Mouse (Mus musculus) heart, embryonic 16.5 days (tissue): ENCODE measurements around the gene Ptp4a2. TPM values are rescaled to one million over a fixed set of nuclear protein-coding genes. Genes with fewer than 3 reads are reported as not detected.
A peak's percentile ranks its signal among the peaks of the same experiment; 100 is the strongest.

Experiments used
- ATAC-seq: fragments of 200-750 bp; cut with Nextera tagmentation; replicated peaks from 2 replicates; pipeline ENCODE4 v1.8.0; 2017; ENCODE audit warnings: moderate number of reproducible peaks; ENCODE audit not compliant: insufficient read depth, low FRiP score; ENCODE audit errors: extremely low read depth
- H3K27ac ChIP-seq: fragments of 300-500 bp; sonication (generic); 2 replicates; pipeline ENCODE4 v1.5.1; 2014; ENCODE audit warnings: mild to moderate bottlenecking, low read length, control low read depth, moderate library complexity
- H3K27me3 ChIP-seq: fragments of 300-500 bp; sonication (generic); 2 replicates; pipeline ENCODE4 v1.6.1; 2014; ENCODE audit warnings: low read length, mixed read lengths; ENCODE audit not compliant: control insufficient read depth, insufficient read depth
- H3K36me3 ChIP-seq: fragments of 300-500 bp; sonication (generic); 2 replicates; pipeline ENCODE4 v1.6.1; 2014; ENCODE audit not compliant: control insufficient read depth, insufficient read depth
- H3K4me1 ChIP-seq: fragments of 300-500 bp; sonication (generic); 2 replicates; pipeline ENCODE4 v1.6.1; 2014; ENCODE audit warnings: low read length, mixed read lengths; ENCODE audit not compliant: control insufficient read depth, insufficient read depth
- H3K4me2 ChIP-seq: fragments of 300-500 bp; sonication (generic); 2 replicates; pipeline ENCODE4 v1.6.1; 2014; ENCODE audit warnings: low read depth, mild to moderate bottlenecking, control low read depth, low read length
- H3K4me3 ChIP-seq: fragments of 300-500 bp; sonication (generic); 2 replicates; pipeline ENCODE4 v1.5.1; 2014; ENCODE audit warnings: mild to moderate bottlenecking, control low read depth, low read length
- H3K9ac ChIP-seq: fragments of 300-500 bp; sonication (generic); 2 replicates; pipeline ENCODE4 v1.6.1; 2014; ENCODE audit warnings: low read length, control low read depth
- H3K9me3 ChIP-seq: fragments of 300-500 bp; sonication (generic); replicated peaks from 2 replicates; pipeline ENCODE4 v1.6.1; 2016; ENCODE audit warnings: low read length; ENCODE audit not compliant: control insufficient read depth
- WGBS: fragments of 180-500 bp; shearing (Covaris S2); extraction: QIAGEN DNeasy Blood & Tissue Kit; methylation state at CpG from one replicate; pipeline ENCODE4 v1.1.7; 2014; 5-methylcytosine and 5-hydroxymethylcytosine counted together
- polyA plus RNA-seq: library from polyadenylated mRNA; unstranded; fragments of >200 nt; fragmentation: Nextera tagmentation; extraction: Ambion mirVana; gene quantifications from 2 replicates; pipeline ENCODE4 v1.2.1, GENCODE M21; 2015

Ptp4a2 gene
- polyA plus RNA-seq, 1 experiment from 2014 or later = 352 TPM

DNA sequence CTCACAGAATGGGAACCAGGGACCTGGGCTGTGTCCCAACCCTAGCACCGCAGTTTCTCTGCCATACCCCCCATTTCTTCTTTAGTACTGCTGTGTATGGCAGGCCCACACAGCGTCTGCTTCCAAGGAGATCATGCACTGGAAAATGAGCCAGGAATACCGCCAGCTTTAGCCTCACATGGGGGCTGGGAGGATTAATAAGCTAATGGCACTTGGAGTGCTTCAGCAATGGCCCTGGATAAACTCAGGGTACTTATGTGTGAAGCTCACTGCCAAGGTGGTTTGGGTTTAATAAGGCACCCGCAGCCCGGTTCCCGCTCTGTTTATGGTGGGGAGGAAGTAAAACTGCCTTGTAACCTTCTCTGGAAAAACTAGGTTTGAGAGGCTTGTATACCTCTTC is 6.6 kb downstream of the Ptp4a2 start:
- ATAC-seq = no peak
- H3K4me1 ChIP-seq = peaks cover 30% of the 10 kb centered on the region
- H3K4me2 ChIP-seq = no peak overlapping the region
- H3K27ac ChIP-seq = peak overlapping the region; percentile 53
- peak overlapping the region; percentile 26; the same call in 1 of the 2 replicates for H3K9ac ChIP-seq
- WGBS = 47% methylated on average over 6 of the region's 6 CpGs
- H3K4me3 ChIP-seq = no peak overlapping the region
- no peaks in the 10 kb centered on the region for H3K36me3 ChIP-seq
- H3K9me3 ChIP-seq = no peaks in the 10 kb centered on the region
- H3K27me3 ChIP-seq = no peaks in the 10 kb centered on the region

DNA sequence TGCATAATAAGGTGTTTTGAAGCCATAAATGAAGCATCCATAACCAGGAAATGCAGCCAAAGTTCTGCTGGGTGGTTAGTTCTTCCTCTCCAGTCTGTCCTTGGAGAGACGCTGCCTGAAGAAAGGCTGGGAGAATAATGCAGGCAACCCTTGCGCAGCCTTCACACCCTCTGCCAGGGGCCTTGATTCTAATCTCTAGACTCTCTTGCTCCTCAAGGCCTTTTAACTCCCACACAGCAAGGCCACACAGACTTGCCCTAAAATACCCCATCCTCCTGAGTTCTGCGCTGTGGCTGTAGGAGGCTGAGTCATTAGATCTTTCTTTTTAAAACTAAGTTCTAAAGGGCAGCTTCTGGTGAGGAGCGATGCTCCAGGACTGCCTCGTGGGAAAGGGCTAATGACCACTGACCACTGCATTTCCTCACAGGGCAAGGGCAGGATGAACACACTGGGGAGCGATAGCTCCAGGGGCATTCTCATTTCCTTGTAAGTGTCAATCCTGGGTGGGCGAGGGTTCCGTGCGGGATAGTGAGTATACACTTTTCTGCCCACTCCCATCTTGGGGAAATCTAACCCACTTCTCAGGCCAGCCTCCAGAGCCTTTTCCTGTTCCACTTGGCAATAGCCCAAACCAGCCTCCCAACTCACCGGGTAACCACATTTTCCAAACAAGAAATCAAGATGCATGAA is 7.6 kb downstream of the Ptp4a2 start:
- 54% methylated on average over 10 of the region's 10 CpGs for WGBS
- H3K36me3 ChIP-seq = no peaks in the 10 kb centered on the region

DNA sequence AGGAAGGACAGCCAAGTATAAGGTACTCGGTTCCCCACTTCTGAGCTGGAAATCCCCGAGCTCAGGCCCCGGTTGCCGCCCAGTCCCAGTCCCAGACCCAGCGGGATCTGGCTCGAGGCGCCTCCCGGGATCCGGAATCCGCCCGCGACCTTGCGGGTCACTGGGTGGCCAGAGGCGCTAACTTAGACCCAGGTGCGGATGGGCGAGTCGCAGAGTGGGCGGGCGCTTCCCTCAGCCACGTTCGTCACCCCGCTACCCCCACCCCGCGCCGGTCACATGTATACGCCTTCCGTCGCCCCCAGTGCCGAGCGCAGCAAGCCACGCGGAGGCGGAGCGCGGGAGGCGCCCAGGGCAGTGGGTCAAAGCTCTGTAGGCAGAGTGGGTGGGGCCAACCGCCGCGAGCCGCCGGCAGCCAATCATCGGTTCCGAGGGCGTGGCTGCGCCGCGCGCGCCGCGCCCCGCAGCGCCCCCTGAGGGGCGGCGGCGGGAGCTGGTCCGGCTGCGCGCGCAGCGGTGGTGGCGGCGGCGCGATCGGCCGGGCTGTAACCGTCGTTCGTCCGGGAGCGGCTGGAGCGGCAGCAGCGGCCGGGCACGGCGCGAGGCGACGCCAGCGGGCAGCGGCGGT is 8.8 kb downstream of the Ptp4a2 start:
- H3K4me3 ChIP-seq = peak overlapping the region; percentile 93
- H3K4me1 ChIP-seq = peaks cover 51% of the 10 kb centered on the region
- peak overlapping the region; percentile 87 for H3K4me2 ChIP-seq
- no peaks in the 10 kb centered on the region for H3K36me3 ChIP-seq
- H3K9ac ChIP-seq = peak overlapping the region; percentile 98
- no peaks in the 10 kb centered on the region for H3K9me3 ChIP-seq
- peak overlapping the region; percentile 98 for H3K27ac ChIP-seq
- WGBS = under 1% methylated on average over 75 of the region's 83 CpGs
- ATAC-seq = peak; percentile 98
- H3K27me3 ChIP-seq = no peaks in the 10 kb centered on the region

More for the DNA sequence above, 7.6 kb downstream of the Ptp4a2 start:
- peak overlapping the region; percentile 37 for H3K9ac ChIP-seq
- H3K27ac ChIP-seq = peak overlapping the region; percentile 98
- peaks cover 41% of the 10 kb centered on the region for H3K4me1 ChIP-seq
- ATAC-seq = no peak
- 0 out of 2 replicates have a peak overlapping the region, but pooled peaks have one; percentile 87 for H3K4me2 ChIP-seq
- H3K27me3 ChIP-seq = no peaks in the 10 kb centered on the region
- no peak overlapping the region for H3K4me3 ChIP-seq
- no peaks in the 10 kb centered on the region for H3K9me3 ChIP-seq

DNA sequence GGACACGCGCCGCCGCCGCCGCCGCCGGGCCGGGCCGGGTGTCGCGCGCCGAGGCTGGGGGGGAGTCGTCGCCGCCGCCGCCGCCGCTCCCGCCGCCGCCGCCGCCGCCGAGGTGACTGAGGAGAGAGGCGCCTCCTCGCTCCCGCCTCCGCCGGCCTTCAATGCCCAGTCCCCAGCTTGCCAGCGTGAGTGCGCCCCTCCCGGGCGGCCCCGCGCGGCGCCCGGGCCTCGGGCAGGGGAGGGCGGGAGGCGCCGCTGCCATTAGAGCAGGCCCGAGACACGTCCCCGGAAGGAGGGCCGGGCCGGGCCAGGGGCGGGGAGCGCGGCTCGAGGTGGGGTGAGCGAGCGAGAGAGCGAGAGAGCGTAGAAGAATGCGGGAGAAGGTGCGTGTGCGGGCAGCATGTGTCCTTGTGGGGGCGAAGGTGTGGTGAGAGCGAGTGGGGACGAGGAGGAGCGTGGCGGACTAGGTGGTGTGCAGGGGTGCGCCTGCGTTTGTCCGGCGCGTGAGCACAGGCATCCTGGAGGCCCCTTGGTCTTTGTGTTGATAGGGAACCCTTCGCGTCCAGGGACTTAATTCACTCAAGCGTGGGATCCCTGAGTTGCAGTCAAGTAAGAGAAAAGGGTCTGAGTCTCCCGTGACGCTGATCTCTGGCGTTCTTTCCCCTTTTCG is 9.5 kb downstream of the Ptp4a2 start:
- ATAC-seq = peak; percentile 74
- WGBS = under 1% methylated on average over 61 of the region's 79 CpGs
- H3K4me2 ChIP-seq = peak overlapping the region; percentile 84
- no peaks in the 10 kb centered on the region for H3K9me3 ChIP-seq
- H3K9ac ChIP-seq = peak overlapping the region; percentile 98
- peak overlapping the region; percentile 98 for H3K27ac ChIP-seq
- H3K36me3 ChIP-seq = no peaks in the 10 kb centered on the region
- no peaks in the 10 kb centered on the region for H3K27me3 ChIP-seq
- H3K4me1 ChIP-seq = peaks cover 54% of the 10 kb centered on the region
- H3K4me3 ChIP-seq = peak overlapping the region; percentile 93

DNA sequence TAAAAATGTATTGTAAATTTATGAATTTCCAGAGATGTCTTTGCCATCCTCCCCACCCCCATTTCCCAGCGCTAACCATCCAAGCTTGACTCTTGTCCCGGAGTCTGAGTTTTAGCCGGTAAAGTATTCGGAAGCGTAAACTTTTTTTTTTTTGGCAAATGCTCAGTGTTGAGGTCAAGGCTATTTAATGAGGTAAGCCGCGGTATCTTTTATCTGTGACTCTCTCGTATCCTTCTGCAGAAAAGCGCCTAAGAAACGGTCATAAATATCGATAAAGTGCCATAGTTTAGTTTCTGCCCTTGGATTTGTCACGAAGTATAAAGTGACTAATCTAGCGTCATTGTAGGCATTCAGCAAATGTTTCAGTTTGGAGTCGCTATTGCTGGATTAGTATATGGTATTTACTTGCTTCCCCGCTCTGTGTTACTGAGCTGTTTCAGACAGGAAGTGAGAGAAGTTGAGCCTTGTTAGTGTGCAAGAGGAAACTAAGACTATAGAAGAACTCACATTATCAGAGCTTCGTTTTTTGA is 10.1 kb downstream of the Ptp4a2 start:
- peak overlapping the region; percentile 98 for H3K27ac ChIP-seq
- H3K9me3 ChIP-seq = no peaks in the 10 kb centered on the region
- H3K4me2 ChIP-seq = peak overlapping the region; percentile 84
- peak overlapping the region; percentile 98 for H3K9ac ChIP-seq
- WGBS = 0% methylated on average over 16 of the region's 16 CpGs
- no peaks in the 10 kb centered on the region for H3K27me3 ChIP-seq
- peaks cover 57% of the 10 kb centered on the region for H3K4me1 ChIP-seq
- ATAC-seq = no peak
- H3K4me3 ChIP-seq = peak overlapping the region; percentile 93
- H3K36me3 ChIP-seq = no peaks in the 10 kb centered on the region

DNA sequence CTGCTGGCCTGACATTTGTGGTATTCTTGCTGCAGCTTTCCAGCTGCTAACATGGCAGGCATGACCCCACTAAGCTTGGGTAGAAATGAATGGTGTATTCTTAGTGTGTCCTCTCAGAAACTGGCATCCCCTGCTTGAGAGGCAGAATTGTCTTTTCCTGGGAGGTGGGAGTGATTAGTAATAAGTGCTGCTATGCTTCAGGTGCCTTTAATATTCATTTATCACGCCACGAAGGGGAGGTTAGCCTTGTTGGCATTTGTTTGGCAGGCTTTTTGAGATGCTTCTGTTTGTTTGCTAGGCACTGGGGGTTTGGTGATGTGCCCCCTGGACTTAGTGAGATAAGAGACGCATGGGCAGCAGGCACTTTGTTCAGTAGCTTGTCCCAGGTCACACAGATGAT is 11.3 kb downstream of the Ptp4a2 start:
- peak overlapping the region; percentile 93 for H3K4me3 ChIP-seq
- no peaks in the 10 kb centered on the region for H3K27me3 ChIP-seq
- H3K27ac ChIP-seq = peak overlapping the region; percentile 58
- peak overlapping the region; percentile 84 for H3K4me2 ChIP-seq
- H3K4me1 ChIP-seq = peaks cover 65% of the 10 kb centered on the region
- H3K36me3 ChIP-seq = no peaks in the 10 kb centered on the region
- no peak for ATAC-seq
- no peaks in the 10 kb centered on the region for H3K9me3 ChIP-seq
- peak overlapping the region; percentile 98 for H3K9ac ChIP-seq
- WGBS = 41% methylated on average over 3 of the region's 3 CpGs

DNA sequence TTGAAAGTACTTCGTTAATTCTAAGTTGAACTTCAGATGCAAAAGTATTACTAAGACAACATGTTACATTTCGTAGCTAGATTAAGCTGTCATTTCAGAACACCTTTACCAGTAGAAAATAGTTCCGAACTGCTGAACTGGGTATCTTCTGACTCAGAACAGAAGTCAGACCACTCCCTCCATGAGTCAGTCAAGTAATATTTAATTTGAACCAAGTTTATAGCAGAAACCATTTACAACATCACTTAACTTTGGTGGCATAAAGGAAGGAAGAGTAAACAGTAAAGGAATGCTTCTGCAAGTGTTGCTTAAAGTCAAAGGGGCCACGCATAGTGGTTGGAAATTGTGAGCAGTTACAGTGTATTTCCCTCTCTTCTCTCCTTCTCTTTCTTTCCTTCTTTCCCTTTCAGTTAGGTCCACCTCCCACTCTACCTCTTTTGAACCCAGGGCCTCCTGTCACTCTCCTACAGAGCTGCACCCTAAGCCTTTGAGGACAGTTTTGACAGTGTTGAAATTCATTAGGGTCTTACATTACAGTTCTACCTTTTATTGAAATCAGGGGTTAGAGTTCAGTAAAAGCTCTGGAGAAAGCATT is 12.3 kb downstream of the Ptp4a2 start:
- Histone ChIP-seq H3K9me3 (no peaks in the 10 kb centered on the region), H3K27ac (no peak overlapping the region), H3K4me3 (no peak overlapping the region), H3K27me3 (no peaks in the 10 kb centered on the region), H3K4me1 (peaks cover 66% of the 10 kb centered on the region), H3K9ac (no peak overlapping the region; the same call in 1 of the 2 replicates), H3K4me2 (no peak overlapping the region), H3K36me3 (no peaks in the 10 kb centered on the region)
- WGBS = 61% methylated on average over 4 of the region's 4 CpGs
- ATAC-seq = no peak

DNA sequence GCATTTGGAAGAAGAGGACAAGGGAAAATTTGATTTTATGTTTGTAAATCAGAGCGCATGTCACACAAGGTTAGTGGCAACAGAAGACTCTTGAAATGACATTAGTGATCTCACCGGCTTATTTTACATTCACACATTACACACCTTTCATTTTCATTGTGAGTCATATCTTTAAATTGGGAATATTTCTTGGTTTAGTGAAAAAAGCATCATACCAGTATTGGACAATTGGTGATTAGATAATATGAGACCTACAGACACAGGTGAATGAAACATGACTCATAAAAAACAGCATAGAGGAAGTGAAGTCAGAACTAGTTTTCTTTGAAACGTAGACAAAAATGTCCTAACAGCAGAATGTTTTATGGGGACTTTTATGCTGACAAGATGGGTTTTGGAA is 16.6 kb downstream of the Ptp4a2 start:
- Histone ChIP-seq H3K4me2 (peak overlapping the region; percentile 48), H3K36me3 (no peaks in the 10 kb centered on the region), H3K27me3 (no peaks in the 10 kb centered on the region), H3K4me1 (peaks cover 63% of the 10 kb centered on the region), H3K27ac (peak overlapping the region; percentile 62), H3K9me3 (no peaks in the 10 kb centered on the region), H3K9ac (peak overlapping the region; percentile 7; the same call in 1 of the 2 replicates), H3K4me3 (no peak overlapping the region)
- WGBS = 50% methylated on average over 3 of the region's 3 CpGs
- no peak for ATAC-seq
